Mouse (Mus musculus) cerebellum, adult 8-10 months (tissue): Measurements from ENCODE around the gene Arl8b.

Experiments used
- DNase-seq: peaks from one replicate; pipeline ENCODE4 v3.0.0; 2022

Gene Arl8b

GRCm38 (mm10) chr6:108785551-108785950 is 2.7 kb downstream of the Arl8b start:
- no peak for DNase-seq

- DNase-seq = no peak
Measured at GRCm38 (mm10) chr6:108791498-108791897, 8.6 kb downstream of the Arl8b start.

- no peak for DNase-seq
Measured at GRCm38 (mm10) chr6:108795912-108796311, 13.0 kb downstream of the Arl8b start.

GRCm38 (mm10) chr6:108796706-108797105 is 13.8 kb downstream of the Arl8b start:
- DNase-seq = no peak

- no peak for DNase-seq
Measured at GRCm38 (mm10) chr6:108805194-108805593, 22.3 kb downstream of the Arl8b start.

GRCm38 (mm10) chr6:108805871-108806270 is 23.0 kb downstream of the Arl8b start:
- no peak for DNase-seq

- no peak for DNase-seq
Measured at GRCm38 (mm10) chr6:108807446-108807845, 24.5 kb downstream of the Arl8b start.

GRCm38 (mm10) chr6:108808786-108809185 is 25.9 kb downstream of the Arl8b start:
- DNase-seq = no peak

- peak; percentile 16 for DNase-seq
Measured at GRCm38 (mm10) chr6:108810237-108810636, 27.3 kb downstream of the Arl8b start.

GRCm38 (mm10) chr6:108812134-108812533 is 29.2 kb downstream of the Arl8b start:
- no peak for DNase-seq

GRCm38 (mm10) chr6:108817510-108817909 is 34.6 kb downstream of the Arl8b start:
- no peak for DNase-seq

GRCm38 (mm10) chr6:108824816-108825545 is 42.1 kb downstream of the Arl8b start:
- DNase-seq = no peak

GRCm38 (mm10) chr6:108826070-108826469 is 43.2 kb downstream of the Arl8b start:
- DNase-seq = no peak

GRCm38 (mm10) chr6:108827336-108827920 is 44.5 kb downstream of the Arl8b start:
- no peak for DNase-seq

- peak; percentile 93 for DNase-seq
Measured at GRCm38 (mm10) chr6:108828234-108828868, 45.5 kb downstream of the Arl8b start, which contains the start of gene Edem1. Gene Edem1 (plus strand): TSS chr6:108828641.

GRCm38 (mm10) chr6:108828872-108829271 is 46.0 kb downstream of the Arl8b start:
- DNase-seq = peak; percentile 46

- peak; percentile 12 for DNase-seq
Measured at GRCm38 (mm10) chr6:108829386-108830370, 46.8 kb downstream of the Arl8b start.

- DNase-seq = no peak
Measured at GRCm38 (mm10) chr6:108832170-108832569, 49.3 kb downstream of the Arl8b start.

GRCm38 (mm10) chr6:108832989-108833388 is 50.1 kb downstream of the Arl8b start:
- no peak for DNase-seq

GRCm38 (mm10) chr6:108833963-108834697 is 51.2 kb downstream of the Arl8b start:
- no peak for DNase-seq

- DNase-seq = no peak
Measured at GRCm38 (mm10) chr6:108835765-108836691, 53.1 kb downstream of the Arl8b start.
